Mouse (Mus musculus) neural tube, embryonic 12.5 days (tissue): ENCODE data around the gene Gm20662. TPM values are rescaled to one million over a fixed set of nuclear protein-coding genes. Genes with fewer than 3 reads are reported as not detected.

Experiments used
- ATAC-seq: fragments of 200-750 bp; cut with Nextera tagmentation; 2 replicates; pipeline ENCODE4 v1.8.0; 2017; ENCODE audit warnings: low read depth, mild to moderate bottlenecking, moderate TSS enrichment, moderate library complexity; ENCODE audit not compliant: low FRiP score
- H3K27ac ChIP-seq: fragments of 300-500 bp; sonication (generic); 2 replicates; pipeline ENCODE4 v1.5.1; 2016
- H3K27me3 ChIP-seq: fragments of 300-500 bp; sonication (generic); replicated peaks from 2 replicates; pipeline ENCODE4 v1.6.1; 2016; ENCODE audit warnings: mild to moderate bottlenecking
- H3K36me3 ChIP-seq: fragments of 300-500 bp; sonication (generic); 2 replicates; pipeline ENCODE4 v1.6.1; 2016; ENCODE audit warnings: mild to moderate bottlenecking
- H3K4me1 ChIP-seq: fragments of 300-500 bp; sonication (generic); 2 replicates; pipeline ENCODE4 v1.6.1; 2016
- H3K4me2 ChIP-seq: fragments of 300-500 bp; sonication (generic); replicated peaks from 2 replicates; pipeline ENCODE4 v1.6.1; 2016; ENCODE audit warnings: mild to moderate bottlenecking
- H3K4me3 ChIP-seq: fragments of 300-500 bp; sonication (generic); 2 replicates; pipeline ENCODE4 v1.5.1; 2016
- H3K9ac ChIP-seq: fragments of 300-500 bp; sonication (generic); 2 replicates; pipeline ENCODE4 v1.6.1; 2016; ENCODE audit warnings: mild to moderate bottlenecking
- H3K9me3 ChIP-seq: fragments of 300-500 bp; sonication (generic); 2 replicates; pipeline ENCODE4 v1.6.1; 2016; ENCODE audit warnings: mild to moderate bottlenecking
- WGBS: fragments of 180-500 bp; shearing (Covaris S2); methylation state at CpG from one replicate; pipeline ENCODE4 v1.1.7; 2016; 5-methylcytosine and 5-hydroxymethylcytosine counted together
- polyA plus RNA-seq: library from polyadenylated mRNA; unstranded; fragments of >200 nt; fragmentation: Nextera tagmentation; extraction: Ambion mirVana; gene quantifications from 2 replicates; pipeline ENCODE4 v1.2.1, GENCODE M21; 2016

Gm20662 gene
- polyA plus RNA-seq, 1 experiment from 2014 or later = 1.5 TPM

GRCm38 (mm10) chr9:107962916-107963315 lies 33.2 kb upstream of the Gm20662 start:
- H3K36me3 ChIP-seq = peaks cover 24% of the 10 kb centered on the region
- WGBS = 93% methylated on average over 9 of the region's 9 CpGs
- H3K9ac ChIP-seq = no peak overlapping the region
- H3K4me2 ChIP-seq = no peak overlapping the region
- H3K4me1 ChIP-seq = peaks cover 6% of the 10 kb centered on the region
- no peak overlapping the region for H3K27ac ChIP-seq
- no peaks in the 10 kb centered on the region for H3K27me3 ChIP-seq
- H3K9me3 ChIP-seq = no peaks in the 10 kb centered on the region
- no peak overlapping the region for H3K4me3 ChIP-seq
- ATAC-seq = no peak

GRCm38 (mm10) chr9:107963700-107964099 lies 32.4 kb upstream of the Gm20662 start:
- Histone ChIP-seq H3K4me3 (no peak overlapping the region), H3K27ac (no peak overlapping the region), H3K9ac (no peak overlapping the region), H3K4me1 (peaks cover 6% of the 10 kb centered on the region), H3K4me2 (no peak overlapping the region), H3K27me3 (no peaks in the 10 kb centered on the region), H3K36me3 (peaks cover 24% of the 10 kb centered on the region), H3K9me3 (no peaks in the 10 kb centered on the region)
- ATAC-seq = peak; percentile 50; the same call in 1 of the 2 replicates
- 29% methylated on average over 5 of the region's 5 CpGs for WGBS

- Histone ChIP-seq H3K27ac (no peak overlapping the region), H3K4me2 (no peak overlapping the region), H3K9ac (no peak overlapping the region), H3K36me3 (peaks cover 24% of the 10 kb centered on the region), H3K9me3 (no peaks in the 10 kb centered on the region), H3K4me1 (peaks cover 6% of the 10 kb centered on the region), H3K4me3 (no peak overlapping the region), H3K27me3 (no peaks in the 10 kb centered on the region)
- 95% methylated on average over 9 of the region's 9 CpGs for WGBS
- ATAC-seq = no peak
These were observed 31.5 kb upstream of the Gm20662 start for GRCm38 (mm10) chr9:107964681-107965080.

- 92% methylated on average over 10 of the region's 10 CpGs for WGBS
- Histone ChIP-seq H3K27ac (no peak overlapping the region), H3K9ac (no peak overlapping the region), H3K27me3 (no peaks in the 10 kb centered on the region), H3K9me3 (no peaks in the 10 kb centered on the region), H3K4me2 (no peak overlapping the region), H3K4me3 (no peak overlapping the region), H3K4me1 (no peaks in the 10 kb centered on the region), H3K36me3 (peaks cover 20% of the 10 kb centered on the region)
- no peak for ATAC-seq
These were observed 29.5 kb upstream of the Gm20662 start for GRCm38 (mm10) chr9:107966676-107967075.

GRCm38 (mm10) chr9:107967437-107967836 lies 28.7 kb upstream of the Gm20662 start:
- Histone ChIP-seq H3K9me3 (no peaks in the 10 kb centered on the region), H3K4me2 (no peak overlapping the region), H3K36me3 (peaks cover 20% of the 10 kb centered on the region), H3K9ac (no peak overlapping the region), H3K27me3 (no peaks in the 10 kb centered on the region), H3K4me1 (no peaks in the 10 kb centered on the region), H3K4me3 (no peak overlapping the region), H3K27ac (no peak overlapping the region)
- ATAC-seq = no peak
- WGBS = 95% methylated on average over 6 of the region's 6 CpGs

GRCm38 (mm10) chr9:107968531-107968930 lies 27.6 kb upstream of the Gm20662 start:
- H3K27me3 ChIP-seq = no peaks in the 10 kb centered on the region
- WGBS = 90% methylated on average over 7 of the region's 7 CpGs
- H3K9ac ChIP-seq = no peak overlapping the region
- no peak overlapping the region for H3K4me3 ChIP-seq
- no peak for ATAC-seq
- H3K9me3 ChIP-seq = no peaks in the 10 kb centered on the region
- H3K4me1 ChIP-seq = no peaks in the 10 kb centered on the region
- no peak overlapping the region for H3K27ac ChIP-seq
- no peak overlapping the region for H3K4me2 ChIP-seq
- peaks cover 20% of the 10 kb centered on the region for H3K36me3 ChIP-seq

GRCm38 (mm10) chr9:107970311-107970710 lies 25.8 kb upstream of the Gm20662 start:
- Histone ChIP-seq H3K4me1 (no peaks in the 10 kb centered on the region), H3K9ac (no peak overlapping the region), H3K4me2 (no peak overlapping the region), H3K4me3 (no peak overlapping the region), H3K27me3 (no peaks in the 10 kb centered on the region), H3K9me3 (no peaks in the 10 kb centered on the region), H3K36me3 (peaks cover 20% of the 10 kb centered on the region), H3K27ac (no peak overlapping the region)
- ATAC-seq = no peak
- WGBS = 91% methylated on average over 5 of the region's 5 CpGs

- H3K9ac ChIP-seq = 0 out of 2 replicates have a peak overlapping the region, but pooled peaks have one; percentile 8
- WGBS = 80% methylated on average over 8 of the region's 8 CpGs
- peaks cover 20% of the 10 kb centered on the region for H3K36me3 ChIP-seq
- H3K27ac ChIP-seq = no peak overlapping the region
- ATAC-seq = no peak
- no peaks in the 10 kb centered on the region for H3K9me3 ChIP-seq
- no peaks in the 10 kb centered on the region for H3K27me3 ChIP-seq
- no peaks in the 10 kb centered on the region for H3K4me1 ChIP-seq
- no peak overlapping the region for H3K4me3 ChIP-seq
- H3K4me2 ChIP-seq = no peak overlapping the region
These were observed 24.2 kb upstream of the Gm20662 start for GRCm38 (mm10) chr9:107971690-107972541.

GRCm38 (mm10) chr9:107974491-107975171 lies 21.5 kb upstream of the Gm20662 start:
- H3K4me1 ChIP-seq = no peaks in the 10 kb centered on the region
- H3K9ac ChIP-seq = no peak overlapping the region
- no peaks in the 10 kb centered on the region for H3K27me3 ChIP-seq
- H3K9me3 ChIP-seq = no peaks in the 10 kb centered on the region
- 87% methylated on average over 10 of the region's 10 CpGs for WGBS
- ATAC-seq = no peak
- H3K36me3 ChIP-seq = peaks cover 15% of the 10 kb centered on the region
- no peak overlapping the region for H3K4me3 ChIP-seq
- H3K4me2 ChIP-seq = no peak overlapping the region
- no peak overlapping the region for H3K27ac ChIP-seq

- 69% methylated on average over 12 of the region's 12 CpGs for WGBS
- Histone ChIP-seq H3K36me3 (peaks cover 6% of the 10 kb centered on the region; the same call in 1 of the 2 replicates), H3K27ac (no peak within 1 kb of the TSS), H3K9me3 (no peaks in the 10 kb centered on the region), H3K9ac (no peak within 1 kb of the TSS), H3K27me3 (no peaks in the 10 kb centered on the region), H3K4me2 (peak within 1 kb of the TSS; percentile 12; the same call in 1 of the 2 replicates), H3K4me1 (0 out of 2 replicates have a peak, but pooled peaks cover under 1% of the 10 kb centered on the region), H3K4me3 (no peak within 1 kb of the TSS)
- ATAC-seq = no peak
These were observed 20.5 kb upstream of the Gm20662 start, which contains the start of gene Uba7 for GRCm38 (mm10) chr9:107975399-107976386. Gene Uba7 (plus strand): TSS chr9:107975505.

- no peak overlapping the region for H3K9ac ChIP-seq
- H3K36me3 ChIP-seq = no peaks in the 10 kb centered on the region
- H3K27ac ChIP-seq = no peak overlapping the region
- H3K9me3 ChIP-seq = no peaks in the 10 kb centered on the region
- peaks cover 22% of the 10 kb centered on the region; the same call in 1 of the 2 replicates for H3K4me1 ChIP-seq
- peaks cover 7% of the 10 kb centered on the region; the same call in 1 of the 2 replicates for H3K27me3 ChIP-seq
- WGBS = 89% methylated on average over 12 of the region's 12 CpGs
- H3K4me3 ChIP-seq = no peak overlapping the region
- no peak for ATAC-seq
- H3K4me2 ChIP-seq = no peak overlapping the region
These were observed 17.3 kb upstream of the Gm20662 start for GRCm38 (mm10) chr9:107978815-107979214.
